Mouse (Mus musculus) activated CD4-positive, CD25-positive, alpha-beta regulatory T cell, adult 4 months (primary cell): ENCODE data around the gene Cacna1h. TPM values are rescaled to one million over a fixed set of nuclear protein-coding genes. Genes with fewer than 3 reads are reported as not detected.

Experiments used
- ATAC-seq: one replicate; pipeline ENCODE4 v1.8.0; 2017
- polyA plus RNA-seq, 2 experiments: library from polyadenylated mRNA; unstranded; fragments of 100-300 nt; shearing (Covaris generic); gene quantifications; one replicate each; pipeline ENCODE4 v1.2.1; 2017

Cacna1h gene
- polyA plus RNA-seq: not detected

DNA sequence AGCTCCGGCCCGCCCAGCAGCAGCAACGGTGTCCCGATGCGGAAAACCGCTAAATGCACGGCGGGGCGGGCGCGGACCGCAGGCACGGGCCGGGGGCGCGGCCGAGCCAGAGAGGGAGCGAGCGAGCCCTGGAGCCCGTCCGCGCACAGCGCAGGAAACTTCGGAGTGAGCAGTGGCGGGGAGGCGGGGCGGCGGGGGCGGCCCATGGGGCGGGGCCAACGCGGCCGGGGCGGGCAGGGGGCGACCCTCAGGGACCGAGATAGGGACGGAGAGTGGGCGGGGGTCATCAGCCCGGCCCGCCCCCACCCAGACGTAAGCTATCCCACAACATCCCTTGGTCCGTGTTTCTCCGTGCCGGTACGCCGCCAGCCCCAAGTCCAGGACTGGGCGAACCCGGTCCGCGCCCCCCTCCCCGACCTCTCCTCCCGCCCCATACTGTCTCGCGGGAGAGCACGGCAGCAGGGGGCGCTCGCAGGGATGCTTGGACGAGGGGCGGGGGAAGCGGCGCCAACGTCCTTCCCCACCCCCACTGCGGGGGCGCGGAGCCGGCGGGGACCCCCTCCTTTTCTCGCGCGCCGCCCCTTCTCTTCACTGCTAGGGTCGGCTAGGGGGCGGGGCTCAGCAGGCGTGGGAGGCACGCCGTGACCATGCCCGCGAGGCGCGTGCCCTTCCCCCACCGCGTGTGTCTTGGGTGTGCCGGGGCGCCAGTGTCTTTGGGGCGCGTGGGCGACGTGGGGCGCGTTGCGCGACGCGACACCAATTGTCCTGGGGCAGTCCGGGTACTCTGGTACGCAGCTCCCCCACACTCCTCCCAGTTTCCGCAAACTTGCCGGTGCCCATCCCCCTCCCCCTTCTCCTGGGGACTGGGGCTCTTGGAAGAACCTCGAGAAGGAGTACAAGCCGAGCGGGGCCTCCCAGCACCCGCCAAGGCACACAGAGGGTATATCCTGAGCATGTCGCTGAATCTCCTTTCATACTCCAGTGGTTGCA is at the start of gene Cacna1h:
TSS of gene Cacna1h (minus strand) at position 167 of the 990 bp plus-strand sequence.
- no peak for ATAC-seq

DNA sequence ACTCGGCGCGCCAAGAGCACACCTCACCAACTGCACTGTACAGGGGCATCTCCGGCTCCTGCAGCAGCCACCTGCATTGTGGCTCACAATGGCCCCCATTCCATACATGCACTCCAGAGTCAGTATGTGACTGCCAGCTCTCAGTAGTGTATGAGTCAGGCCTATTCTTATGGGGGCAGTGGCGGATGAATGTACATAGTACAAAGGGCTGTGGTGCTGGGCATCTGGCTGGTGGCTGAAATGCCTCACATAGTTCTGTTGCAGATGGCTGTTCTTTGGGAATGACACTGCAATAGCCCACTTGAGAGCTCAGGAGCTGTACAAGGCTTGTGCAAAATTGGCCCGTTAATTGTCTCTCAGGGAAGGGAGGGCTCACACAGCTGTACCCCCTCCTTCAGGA is 48.5 kb upstream of the Cacna1h start:
- ATAC-seq: no peak

DNA sequence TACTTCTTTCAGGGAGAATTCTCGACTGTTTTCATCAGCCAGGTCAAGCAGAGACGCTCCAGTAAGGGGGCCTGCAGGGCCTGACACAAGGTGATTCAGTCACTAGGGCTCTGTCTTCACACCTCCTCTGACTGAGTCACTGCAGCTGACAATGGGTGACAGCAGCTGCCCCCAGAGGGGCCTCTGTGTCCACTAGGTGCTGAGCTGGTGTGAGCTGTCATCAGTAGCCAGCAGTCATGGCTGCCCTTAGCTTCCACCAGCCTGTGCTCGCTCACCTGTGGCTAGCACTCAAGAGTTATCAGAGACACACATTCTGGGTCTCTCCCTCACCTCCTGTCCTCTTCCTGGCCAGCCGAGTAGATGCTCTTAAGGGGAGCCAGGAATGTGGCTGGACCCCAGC is 47.2 kb upstream of the Cacna1h start:
- no peak for ATAC-seq

DNA sequence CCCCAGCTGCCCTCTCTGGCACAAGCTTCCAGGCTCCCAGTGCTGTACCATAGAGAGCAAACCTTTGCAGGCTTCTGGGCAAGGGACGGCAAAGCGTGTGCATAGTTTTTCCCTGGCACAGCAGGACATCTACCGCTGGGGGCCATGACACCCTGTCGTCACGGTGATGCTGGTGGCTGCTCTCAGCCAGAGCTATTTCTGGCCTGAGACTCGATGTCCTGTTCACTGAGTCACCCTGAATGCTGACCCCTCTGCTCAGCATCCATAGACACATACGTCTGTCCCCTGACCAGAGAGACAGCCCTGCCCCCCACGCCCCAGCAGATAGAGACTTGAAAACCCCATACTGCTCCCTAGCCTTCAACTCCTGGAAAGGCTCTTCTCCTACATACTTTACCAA is 46.6 kb upstream of the Cacna1h start:
- no peak for ATAC-seq

DNA sequence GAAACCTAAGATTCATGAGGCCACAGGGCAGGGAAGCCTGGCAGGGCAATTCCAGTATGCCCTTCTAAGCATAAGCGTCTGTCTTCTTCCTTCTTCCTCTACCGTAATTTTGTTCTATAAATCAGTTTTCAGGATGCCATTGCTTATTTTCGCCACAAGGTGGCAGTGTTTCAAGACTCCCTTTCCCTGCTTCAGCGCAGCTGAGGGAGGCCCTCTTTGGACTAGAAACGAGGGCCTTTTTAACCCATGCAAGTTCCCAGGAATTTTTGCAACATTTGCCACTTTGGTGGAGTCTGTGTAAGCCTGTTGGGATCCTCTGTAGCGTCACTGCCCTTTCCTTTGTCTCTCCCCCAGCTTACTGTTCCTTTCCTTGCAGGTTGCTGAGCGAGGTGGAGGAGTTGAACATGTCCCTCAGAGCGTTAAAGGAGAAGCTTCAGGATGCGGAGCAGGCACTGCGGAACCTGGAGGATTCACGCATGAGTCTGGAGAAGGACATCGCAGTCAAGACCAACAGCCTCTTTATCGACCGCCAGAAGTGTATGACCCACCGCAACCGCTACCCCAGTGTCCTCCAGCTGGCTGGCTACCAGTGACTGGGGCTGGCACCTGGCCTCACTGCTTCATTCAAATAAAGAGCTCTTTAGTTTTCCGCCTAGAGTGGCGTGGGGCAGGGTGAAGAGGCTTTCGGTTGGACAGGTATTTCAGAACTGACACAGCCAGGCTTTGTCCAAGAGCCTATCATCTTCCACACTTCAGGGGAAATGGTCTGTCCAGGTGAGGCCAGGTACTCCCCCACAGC is 42.6 kb upstream of the Cacna1h start:
- ATAC-seq: no peak

DNA sequence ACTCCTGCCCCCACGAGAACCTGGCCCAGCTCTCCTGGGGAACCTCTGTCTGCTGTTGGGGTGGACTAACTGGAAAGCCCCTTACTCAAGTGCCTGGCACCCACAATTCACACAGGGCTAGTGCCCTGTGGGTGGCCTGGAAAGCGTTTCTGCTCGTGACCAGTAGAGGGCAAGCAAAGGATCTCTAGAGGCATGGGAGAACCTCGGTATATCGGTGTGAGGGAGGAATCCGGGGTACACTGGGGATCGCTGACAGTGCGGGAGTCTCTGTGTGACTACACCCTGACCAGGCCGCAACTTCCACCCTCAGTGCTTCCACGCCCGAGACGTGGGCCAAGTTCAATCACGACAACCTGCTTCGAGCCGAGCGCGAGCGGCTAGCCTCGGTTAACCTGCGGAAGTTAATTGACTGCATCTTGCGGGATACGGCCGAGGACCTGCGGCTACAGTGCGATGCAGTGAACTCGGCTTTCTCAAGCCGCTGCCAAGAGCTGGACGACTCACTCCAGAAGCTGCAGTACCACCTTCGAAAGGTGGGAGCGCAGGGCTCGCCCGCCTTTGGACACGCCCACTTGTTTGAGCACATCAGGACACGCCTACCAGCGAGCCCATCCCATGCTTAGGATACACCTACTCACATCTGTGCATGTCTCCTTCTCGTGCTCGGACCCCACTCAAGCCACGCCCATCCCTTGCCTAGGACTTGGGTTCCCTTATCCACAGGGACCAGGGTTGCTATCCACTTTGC is 40.9 kb upstream of the Cacna1h start:
- peak; percentile 68 for ATAC-seq

DNA sequence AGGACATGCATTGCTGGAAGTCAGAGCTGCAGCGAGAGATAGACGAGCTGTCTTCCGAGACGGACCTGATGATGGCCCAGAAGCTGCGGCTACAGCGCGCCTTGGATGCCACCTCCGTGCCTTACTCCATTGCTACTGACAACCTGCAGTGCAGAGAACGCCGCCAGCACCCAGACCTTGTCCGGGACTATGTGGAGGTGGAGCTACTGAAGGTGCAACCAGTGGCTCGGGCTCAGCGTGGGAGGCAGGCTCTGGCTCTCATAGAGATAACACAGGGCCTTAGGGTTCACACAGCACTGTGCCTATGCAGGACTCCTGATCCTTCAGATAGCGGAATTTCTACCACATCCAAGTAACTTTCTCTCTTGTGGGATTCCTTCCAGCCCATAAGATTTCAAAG is 38.5 kb upstream of the Cacna1h start:
- ATAC-seq: no peak

DNA sequence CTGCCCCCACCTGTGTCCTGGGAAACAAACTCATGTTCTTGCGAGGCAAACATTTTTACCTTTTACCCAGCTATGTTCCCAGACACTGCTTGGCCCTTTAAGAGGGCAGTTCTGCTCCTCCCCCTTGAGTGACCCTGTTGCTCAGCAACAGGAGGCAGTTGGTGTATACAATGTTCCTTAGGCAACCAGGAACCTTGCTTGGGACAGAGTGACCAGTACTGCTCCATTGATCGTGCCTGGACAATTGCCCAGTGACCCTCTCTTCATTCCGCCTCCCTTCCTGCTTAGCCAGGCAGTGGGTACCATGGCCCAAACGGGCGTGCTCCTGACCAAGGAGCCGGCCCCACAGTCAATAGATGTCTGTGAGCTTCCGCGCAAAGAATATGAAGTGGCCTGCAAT is 37.8 kb upstream of the Cacna1h start:
- ATAC-seq: no peak

DNA sequence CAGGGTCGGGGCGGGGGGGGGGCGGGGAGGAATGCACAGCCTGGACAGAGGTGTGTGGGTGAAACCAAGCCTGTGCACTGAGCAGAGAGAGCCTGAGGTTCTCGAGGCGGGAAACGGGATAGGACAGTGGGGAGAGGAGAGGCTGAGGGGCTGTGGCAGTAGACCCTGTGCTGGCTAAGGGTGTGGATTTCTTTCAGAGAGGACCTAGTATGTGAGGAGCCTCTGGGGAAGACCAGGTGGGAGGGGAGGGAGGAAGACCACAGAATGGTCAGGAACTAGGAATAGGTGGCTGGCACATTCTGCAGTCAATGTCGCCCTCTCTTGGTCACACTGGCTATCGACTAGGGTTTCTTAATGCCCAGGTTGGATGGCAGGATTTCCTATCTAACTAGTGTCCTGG is 36.2 kb upstream of the Cacna1h start:
- no peak for ATAC-seq

DNA sequence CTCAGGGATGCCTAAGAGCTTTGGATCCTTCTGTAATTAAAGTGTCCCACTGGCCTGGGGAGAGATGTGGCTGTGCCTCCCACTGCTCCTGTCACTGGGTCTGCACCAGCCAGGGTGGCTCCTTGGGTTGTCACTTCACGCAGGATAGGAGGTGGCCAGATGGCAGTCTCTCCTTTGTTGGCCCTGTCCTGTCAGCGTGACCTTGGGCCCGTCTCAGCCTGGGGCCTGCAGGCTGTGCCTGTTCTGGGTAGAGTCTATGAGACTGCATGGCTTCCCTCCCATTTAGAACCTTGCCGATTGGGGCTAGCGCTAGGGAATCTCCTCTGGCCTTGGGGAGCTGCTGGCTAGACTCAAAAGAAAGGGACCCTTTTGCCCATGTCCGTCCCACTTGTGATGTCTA is 34.7 kb upstream of the Cacna1h start:
- ATAC-seq: no peak

DNA sequence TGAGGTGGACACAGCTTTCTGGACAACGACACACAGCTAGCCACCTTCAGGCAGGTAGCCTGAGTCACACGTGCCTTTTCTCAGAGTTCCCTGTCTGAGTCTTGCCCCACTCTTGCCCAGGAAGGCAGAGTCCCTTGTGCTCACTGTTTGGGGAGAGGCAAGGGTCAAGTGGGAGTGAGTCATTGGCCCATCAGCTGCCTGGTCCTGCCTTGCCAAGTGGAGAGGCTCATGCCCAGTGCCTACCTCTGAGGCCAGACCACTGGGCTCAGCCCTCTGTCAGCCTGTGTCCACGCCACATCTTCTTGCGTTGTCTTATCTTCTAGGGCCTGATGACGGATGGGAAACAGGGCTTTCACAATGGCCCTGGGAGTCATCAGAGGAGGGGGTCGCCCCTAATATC is 34.2 kb upstream of the Cacna1h start:
- no peak for ATAC-seq

DNA sequence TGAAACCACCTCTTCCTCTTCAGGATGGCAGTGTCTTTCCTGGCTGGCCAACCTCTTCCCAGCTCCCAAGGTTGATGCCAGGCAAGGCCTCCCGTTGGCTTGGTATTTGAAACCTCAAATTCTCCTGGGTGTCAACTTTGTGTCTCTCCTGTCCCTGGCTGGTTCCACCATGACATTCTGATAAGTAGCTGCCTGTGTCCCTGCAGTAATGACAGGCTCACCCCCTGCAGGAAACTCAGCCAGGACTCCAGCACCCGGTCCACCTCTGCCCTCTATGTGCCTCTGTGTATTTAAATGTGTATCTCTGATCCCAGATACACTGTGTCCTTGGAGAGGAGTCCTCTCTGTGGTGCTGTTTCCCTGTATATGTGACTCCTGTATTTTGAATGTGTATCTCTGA is 32.7 kb upstream of the Cacna1h start:
- ATAC-seq: no peak

DNA sequence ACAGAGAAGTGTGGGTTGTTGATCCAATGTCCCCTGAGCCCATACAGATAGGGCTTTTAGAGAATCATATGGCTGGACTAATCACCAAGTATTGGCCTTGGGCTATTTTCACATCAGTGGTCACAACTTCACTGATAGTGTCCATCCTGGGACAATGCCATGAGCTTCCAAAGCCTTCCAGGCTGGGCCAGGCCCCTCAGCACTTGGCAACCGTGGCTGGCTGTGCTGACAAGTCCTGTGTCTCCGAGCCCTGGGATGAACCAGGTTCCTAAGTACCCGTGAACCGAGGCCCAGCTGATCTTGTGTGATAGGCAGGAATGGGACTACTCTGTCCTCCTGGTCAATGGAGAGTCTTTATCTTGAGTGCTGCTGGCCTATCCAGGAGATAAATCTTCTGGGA is 30.5 kb upstream of the Cacna1h start:
- no peak for ATAC-seq

DNA sequence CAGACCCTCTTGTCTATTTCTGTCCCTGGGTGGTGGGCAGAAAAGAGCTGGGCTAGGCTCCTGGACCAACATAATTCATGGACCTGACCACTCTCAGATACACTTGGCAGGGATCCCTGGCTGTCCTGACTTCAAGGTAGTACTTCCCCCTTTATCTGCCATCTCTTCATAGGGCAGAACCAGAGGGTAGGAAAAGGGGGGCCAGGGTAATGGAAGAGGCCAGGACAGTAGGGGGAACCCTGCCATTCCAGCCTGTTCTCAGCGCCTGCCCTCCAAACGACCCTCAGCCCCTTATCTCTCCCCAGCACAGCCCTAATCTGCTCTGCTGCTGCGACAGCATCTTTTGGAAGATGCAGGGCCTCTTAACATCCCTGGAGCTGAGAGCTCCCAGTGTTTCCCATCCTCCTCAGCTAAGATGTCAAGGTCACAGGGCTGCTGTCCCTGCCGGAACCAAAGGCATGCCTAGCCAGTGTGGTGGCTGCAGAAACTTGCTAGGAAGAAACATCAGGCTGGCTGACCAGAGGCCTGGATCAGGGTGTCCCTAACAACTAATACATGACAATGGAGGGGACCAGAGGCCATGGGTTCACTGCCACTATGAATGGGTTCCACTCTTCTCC is 29.9 kb upstream of the Cacna1h start:
- no peak for ATAC-seq

DNA sequence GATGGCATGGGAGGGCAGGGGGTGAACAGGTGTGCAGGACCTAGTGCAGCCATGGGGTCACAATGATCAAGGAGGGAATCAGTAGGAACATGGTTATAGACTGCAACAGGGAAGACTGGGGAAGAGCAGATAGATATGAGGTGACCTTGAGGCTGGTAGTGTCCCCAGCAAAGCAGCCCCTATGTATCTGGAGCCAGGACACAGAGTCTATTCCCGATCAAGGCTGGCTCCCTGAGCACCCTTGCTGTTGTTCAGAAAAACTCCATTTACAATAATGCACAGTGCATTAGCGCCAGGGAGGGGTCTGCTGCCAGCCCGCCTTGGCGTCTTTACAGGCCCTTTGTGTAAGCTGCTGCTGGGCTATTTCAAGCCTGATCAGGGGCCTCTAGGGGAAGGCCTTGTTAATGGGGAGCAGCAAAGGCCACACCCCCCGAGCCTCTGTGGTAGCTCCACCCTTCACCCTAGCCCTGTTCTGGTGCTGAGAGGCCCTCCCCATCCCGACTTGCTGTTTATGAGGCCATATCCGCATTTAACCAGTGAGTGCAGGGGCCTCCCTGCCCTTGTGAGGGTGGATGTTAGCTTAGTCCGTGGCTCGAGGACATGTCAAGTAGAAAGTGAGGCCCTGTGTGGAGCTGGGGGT is 28.8 kb upstream of the Cacna1h start:
- no peak for ATAC-seq

DNA sequence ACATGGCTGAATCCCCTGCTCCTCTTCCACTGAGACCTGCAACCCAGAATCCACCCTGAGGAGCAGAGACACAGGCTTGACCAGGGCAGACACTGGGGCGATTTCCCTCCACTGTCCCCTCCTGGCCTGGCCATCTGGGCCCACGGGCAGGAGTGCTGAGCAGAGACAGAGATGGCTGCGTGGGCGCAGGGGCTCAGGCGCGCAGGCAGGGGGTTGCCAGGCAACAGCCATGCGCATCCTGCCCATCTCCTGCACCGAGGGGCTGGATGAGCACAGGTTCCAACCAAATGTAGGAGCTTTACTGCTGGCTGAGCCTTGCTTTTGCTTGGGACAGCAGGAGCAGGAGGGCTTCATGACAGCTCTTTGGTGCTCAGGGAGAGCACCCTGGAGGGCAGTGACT is 23.0 kb upstream of the Cacna1h start:
- no peak for ATAC-seq

DNA sequence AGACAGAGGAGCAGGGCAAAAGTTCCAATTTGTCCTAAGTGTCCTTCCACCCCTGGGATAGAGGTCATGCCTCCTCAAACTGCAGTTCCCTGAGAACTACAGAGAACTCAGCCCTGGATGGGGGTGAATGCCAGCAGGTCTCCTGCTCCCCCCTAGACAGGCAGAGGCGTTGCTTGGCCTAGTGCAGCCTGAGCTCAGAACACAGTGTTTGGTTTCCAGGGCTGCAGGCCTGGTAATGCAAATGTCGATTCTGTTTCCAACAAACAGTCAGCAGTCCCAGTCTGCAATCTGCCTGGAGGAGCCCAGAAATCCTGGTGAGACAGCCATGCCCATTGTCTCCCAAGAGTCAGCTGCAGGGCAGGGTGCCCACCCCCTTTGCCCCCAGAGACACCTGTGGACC is 20.7 kb upstream of the Cacna1h start, which contains the start of gene Tekt4:
TSS of gene Tekt4 (plus strand) at position 344 of the 400 bp plus-strand sequence.
- ATAC-seq: no peak

DNA sequence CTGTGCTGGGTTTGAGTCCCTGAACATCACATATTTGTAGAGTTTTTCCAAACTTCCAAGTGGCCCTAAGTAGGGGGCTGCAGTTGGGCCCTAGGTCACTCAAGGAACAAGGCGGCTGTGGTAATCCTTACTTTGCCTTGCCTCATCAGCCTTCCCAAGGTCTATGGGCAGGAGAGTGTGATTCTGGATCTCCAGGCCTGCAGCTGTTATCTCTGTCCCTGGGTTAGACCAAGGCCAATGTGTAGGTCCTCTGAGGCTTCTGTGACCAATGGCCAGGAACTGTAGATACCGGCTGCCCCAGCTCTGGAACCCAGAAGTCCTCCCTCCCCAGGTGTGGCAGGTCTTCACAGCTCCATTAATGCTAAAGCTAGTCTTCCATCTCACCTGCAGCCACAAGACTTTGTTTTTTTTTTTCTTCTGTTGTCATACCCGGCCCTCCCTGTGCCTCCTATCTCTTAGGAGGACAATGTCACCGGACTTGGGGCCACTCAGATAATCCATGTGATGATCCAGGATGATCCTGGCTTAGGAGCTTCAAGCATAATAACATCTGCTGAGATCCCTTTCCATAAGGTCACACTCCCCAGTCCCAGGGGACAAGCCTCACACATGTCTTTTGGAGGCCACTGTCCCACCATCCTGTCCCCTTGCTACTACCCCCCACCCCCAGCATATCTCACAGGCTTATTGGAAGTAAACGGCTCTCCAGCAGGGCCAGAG is 18.8 kb upstream of the Cacna1h start:
- ATAC-seq: no peak

DNA sequence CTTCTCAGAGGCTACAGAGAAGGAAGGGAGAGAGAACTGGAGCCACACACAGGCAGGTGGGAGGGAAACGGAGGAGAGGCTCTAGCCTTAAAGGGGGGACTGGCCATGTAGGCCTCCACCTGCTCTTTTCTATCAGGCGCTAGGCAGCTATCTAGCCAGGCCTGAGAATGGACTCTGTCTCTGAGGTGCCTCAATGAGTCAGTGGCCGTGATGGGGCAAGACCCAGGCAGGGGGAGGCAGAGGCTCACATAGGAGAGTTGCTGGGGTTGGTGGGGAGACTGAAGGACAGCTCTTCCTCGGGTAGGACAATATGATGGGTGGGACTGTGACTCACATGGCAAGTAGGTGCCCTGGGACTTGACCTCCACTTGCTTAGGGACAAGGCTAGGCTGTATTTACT is 16.7 kb upstream of the Cacna1h start:
- ATAC-seq: no peak

DNA sequence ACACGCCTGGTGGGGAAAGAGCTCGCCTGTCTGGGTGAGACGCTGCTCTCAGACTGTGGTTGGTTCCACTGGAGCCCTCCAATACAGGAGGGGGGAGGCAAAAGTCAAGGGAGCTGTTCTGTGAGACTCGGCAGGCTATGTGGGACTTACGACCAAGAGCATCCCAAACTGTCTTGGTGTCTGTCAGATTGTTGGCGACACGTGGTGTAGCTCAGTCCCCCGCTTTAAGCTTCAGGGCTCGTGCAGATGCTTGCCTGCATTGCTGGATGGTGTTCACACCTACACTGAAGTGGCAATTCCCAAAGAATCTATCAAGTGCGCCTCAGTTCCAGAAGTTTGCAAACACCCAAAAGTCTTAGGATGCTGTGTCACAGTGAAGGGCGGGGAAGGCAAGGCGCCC is 14.3 kb upstream of the Cacna1h start:
- ATAC-seq: no peak

DNA sequence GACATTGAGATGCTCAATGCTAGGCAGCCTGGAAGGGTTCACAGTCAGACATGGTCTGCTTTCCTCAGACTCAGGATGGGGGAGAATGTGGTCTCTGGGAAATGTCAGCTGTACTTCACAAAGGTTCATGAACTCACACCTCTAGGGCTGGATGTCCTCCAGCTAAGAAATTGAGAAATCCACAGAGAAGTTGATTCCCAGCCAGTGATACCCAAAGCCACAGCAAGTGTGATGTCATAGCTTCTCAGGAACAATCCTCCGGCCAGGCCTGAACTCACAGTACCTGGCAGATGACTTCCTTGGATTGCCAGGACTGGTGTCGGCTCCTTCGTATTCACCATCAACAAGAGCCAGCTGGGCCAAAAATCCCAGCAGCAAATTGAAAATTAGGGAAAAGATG is 12.3 kb upstream of the Cacna1h start:
- ATAC-seq: no peak
